Mouse (Mus musculus): Measurements from ENCODE around the gene Pacs2. TPM values are rescaled to one million over a fixed set of nuclear protein-coding genes. Genes with fewer than 3 reads are reported as not detected.

Gene Pacs2
- polyA plus RNA-seq, 1 experiment from 2014 or later = 7.3 TPM

GRCm38 (mm10) chr12:113004993-113005392 lies 9.3 kb upstream of the Pacs2 start:
- Histone ChIP-seq H3K4me2 (ENCODE audit: low read depth, low read length) (no peak overlapping the region), H3K9me3 (ENCODE audit: control insufficient read depth, low read length) (no peaks in the 10 kb centered on the region), H3K4me1 (ENCODE audit: control insufficient read depth, insufficient read depth, low read length) (peaks cover 5% of the 10 kb centered on the region; the same call in 1 of the 2 replicates), H3K27me3 (replicated peaks; ENCODE audit: control insufficient read depth, insufficient read depth, low read length) (no peaks in the 10 kb centered on the region), H3K27ac (ENCODE audit: low read length) (no peak overlapping the region), H3K36me3 (ENCODE audit: control insufficient read depth, insufficient read depth, low read length) (no peaks in the 10 kb centered on the region), H3K4me3 (ENCODE audit: low read length) (no peak overlapping the region), H3K9ac (ENCODE audit: low read depth, low read length) (no peak overlapping the region)
- no peak for ATAC-seq
- 35% methylated on average over 4 of the region's 4 CpGs for WGBS

GRCm38 (mm10) chr12:113011702-113012360 lies 2.5 kb upstream of the Pacs2 start:
- 80% methylated on average over 6 of the region's 6 CpGs for WGBS
- Histone ChIP-seq H3K9me3 (ENCODE audit: control insufficient read depth, low read length) (no peaks in the 10 kb centered on the region), H3K4me1 (ENCODE audit: control insufficient read depth, insufficient read depth, low read length) (peaks cover 30% of the 10 kb centered on the region), H3K4me3 (ENCODE audit: low read length) (no peak overlapping the region), H3K27ac (ENCODE audit: low read length) (no peak overlapping the region; the same call in 1 of the 2 replicates), H3K36me3 (ENCODE audit: control insufficient read depth, insufficient read depth, low read length) (no peaks in the 10 kb centered on the region), H3K9ac (ENCODE audit: low read depth, low read length) (no peak overlapping the region), H3K4me2 (ENCODE audit: low read depth, low read length) (no peak overlapping the region), H3K27me3 (replicated peaks; ENCODE audit: control insufficient read depth, insufficient read depth, low read length) (no peaks in the 10 kb centered on the region)
- no peak for ATAC-seq

DNA sequence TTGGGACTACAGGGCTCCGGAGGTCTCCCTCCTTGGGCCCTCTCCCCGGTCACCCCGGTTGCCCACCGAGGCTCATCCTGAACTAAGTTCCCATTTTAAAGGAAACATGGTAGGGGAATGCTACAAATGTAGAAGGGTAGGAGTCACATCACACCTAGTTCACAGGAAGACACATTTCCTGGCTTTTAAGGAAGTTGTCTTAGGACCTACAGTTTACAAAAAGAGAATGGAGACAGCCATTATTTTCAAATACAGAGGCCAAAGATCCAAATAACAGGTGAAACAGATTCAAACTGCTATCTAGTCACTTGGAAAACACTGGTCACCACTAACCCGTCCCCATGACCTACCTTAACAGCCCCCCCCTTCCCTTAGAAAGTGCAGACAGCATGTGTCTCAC lies 1.9 kb upstream of the Pacs2 start:
- Histone ChIP-seq H3K4me3 (ENCODE audit: low read length) (no peak overlapping the region), H3K27ac (ENCODE audit: low read length) (peak overlapping the region; percentile 94; the same call in 1 of the 2 replicates), H3K36me3 (ENCODE audit: control insufficient read depth, insufficient read depth, low read length) (no peaks in the 10 kb centered on the region), H3K4me1 (ENCODE audit: control insufficient read depth, insufficient read depth, low read length) (peaks cover 35% of the 10 kb centered on the region), H3K9ac (ENCODE audit: low read depth, low read length) (peak overlapping the region; percentile 85; the same call in 1 of the 2 replicates), H3K27me3 (replicated peaks; ENCODE audit: control insufficient read depth, insufficient read depth, low read length) (no peaks in the 10 kb centered on the region), H3K4me2 (ENCODE audit: low read depth, low read length) (no peak overlapping the region), H3K9me3 (ENCODE audit: control insufficient read depth, low read length) (no peaks in the 10 kb centered on the region)
- no peak for ATAC-seq
- WGBS = 88% methylated on average over 5 of the region's 5 CpGs

- peak overlapping the region; percentile 94 for H3K27ac ChIP-seq (ENCODE audit: low read length)
- no peak overlapping the region; the same call in 1 of the 2 replicates for H3K4me2 ChIP-seq (ENCODE audit: low read depth, low read length)
- H3K9ac ChIP-seq (ENCODE audit: low read depth, low read length) = peak overlapping the region; percentile 85
- no peaks in the 10 kb centered on the region for H3K36me3 ChIP-seq (ENCODE audit: control insufficient read depth, insufficient read depth, low read length)
- no peak for ATAC-seq
- H3K9me3 ChIP-seq (ENCODE audit: control insufficient read depth, low read length) = no peaks in the 10 kb centered on the region
- peak overlapping the region; percentile 88; the same call in 1 of the 2 replicates for H3K4me3 ChIP-seq (ENCODE audit: low read length)
- H3K4me1 ChIP-seq (ENCODE audit: control insufficient read depth, insufficient read depth, low read length) = peaks cover 37% of the 10 kb centered on the region
- WGBS = 57% methylated on average over 3 of the region's 3 CpGs
- no peaks in the 10 kb centered on the region for H3K27me3 ChIP-seq (replicated peaks; ENCODE audit: control insufficient read depth, insufficient read depth, low read length)
Measured at GRCm38 (mm10) chr12:113013021-113013491, 1.3 kb upstream of the Pacs2 start.

DNA sequence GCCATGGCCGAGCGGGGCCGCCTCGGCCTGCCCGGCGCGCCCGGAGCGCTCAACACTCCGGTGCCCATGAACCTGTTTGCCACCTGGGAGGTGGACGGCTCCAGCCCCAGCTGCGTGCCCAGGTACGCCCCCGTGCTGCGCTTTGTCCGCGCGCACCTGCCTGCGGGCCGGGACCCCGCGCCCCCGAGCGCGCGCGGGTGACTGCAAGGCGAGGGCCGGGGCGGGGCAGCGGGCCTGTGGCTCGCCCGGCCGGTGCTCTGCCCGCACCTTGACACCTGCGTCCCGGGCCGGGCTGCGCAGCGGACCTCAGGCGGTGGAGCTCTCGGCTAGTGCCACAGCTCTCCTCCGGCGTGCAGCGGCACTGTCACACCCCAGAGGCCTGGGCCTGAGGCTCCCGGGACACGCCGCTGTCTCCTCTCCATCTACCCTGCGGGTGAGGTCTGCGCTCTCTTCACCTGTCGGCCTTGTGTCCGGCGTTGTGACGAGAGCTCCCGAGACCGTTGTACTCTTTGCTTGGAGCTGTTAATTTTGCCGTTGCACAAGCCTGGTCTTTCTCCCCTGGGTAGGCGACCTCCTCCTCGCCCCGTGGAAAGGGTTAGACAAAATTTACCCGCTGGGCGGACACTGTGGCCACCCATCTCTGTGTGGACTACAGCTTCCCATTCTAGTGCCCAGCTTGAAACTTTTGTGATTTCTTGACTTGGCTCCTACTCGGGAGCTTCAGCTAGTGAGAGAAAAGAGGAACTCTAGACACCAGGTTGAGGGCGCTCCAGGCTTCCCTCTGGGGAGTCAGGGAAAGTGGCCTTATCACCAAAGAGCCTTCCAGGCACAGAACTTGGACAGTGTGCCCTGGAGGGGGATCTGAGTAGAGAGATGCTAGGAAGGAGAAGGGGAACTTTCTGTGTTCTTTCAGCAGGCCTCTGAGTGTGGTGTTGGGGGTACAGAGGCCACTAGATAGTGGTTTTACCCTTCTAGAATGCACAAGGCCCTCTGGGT lies 551 bp downstream of the Pacs2 start:
- peak overlapping the region; percentile 86 for H3K4me2 ChIP-seq (ENCODE audit: low read depth, low read length)
- WGBS = under 1% methylated on average over 48 of the region's 64 CpGs

DNA sequence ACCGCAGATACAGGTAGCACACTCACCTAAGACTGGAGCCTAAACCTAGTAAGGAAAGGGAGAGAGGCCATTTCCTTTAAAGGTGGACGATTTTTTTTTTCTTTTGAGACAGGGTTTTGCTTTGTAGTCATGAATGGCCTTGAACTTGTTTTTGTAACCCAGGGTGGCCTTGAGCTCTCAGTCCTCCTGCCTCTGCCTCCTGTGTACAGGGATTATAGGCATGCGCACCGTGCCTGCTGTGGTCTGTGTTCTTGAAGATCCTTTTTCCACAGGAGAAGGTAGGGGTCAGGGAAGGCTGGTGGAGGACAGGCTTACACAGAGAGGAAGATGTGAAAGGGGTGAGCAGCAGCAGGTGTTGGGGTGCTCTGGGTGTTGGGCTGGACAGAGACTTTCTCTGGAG lies 1.6 kb downstream of the Pacs2 start:
- H3K4me3 ChIP-seq (ENCODE audit: low read length) = no peak overlapping the region; the same call in 1 of the 2 replicates
- 72% methylated on average over 4 of the region's 4 CpGs for WGBS
- peak overlapping the region; percentile 89 for H3K9ac ChIP-seq (ENCODE audit: low read depth, low read length)
- H3K4me1 ChIP-seq (ENCODE audit: control insufficient read depth, insufficient read depth, low read length) = peaks cover 43% of the 10 kb centered on the region
- H3K27ac ChIP-seq (ENCODE audit: low read length) = no peak overlapping the region
- H3K27me3 ChIP-seq (replicated peaks; ENCODE audit: control insufficient read depth, insufficient read depth, low read length) = no peaks in the 10 kb centered on the region
- H3K4me2 ChIP-seq (ENCODE audit: low read depth, low read length) = no peak overlapping the region; the same call in 1 of the 2 replicates
- no peaks in the 10 kb centered on the region for H3K9me3 ChIP-seq (ENCODE audit: control insufficient read depth, low read length)
- no peak for ATAC-seq
- no peaks in the 10 kb centered on the region for H3K36me3 ChIP-seq (ENCODE audit: control insufficient read depth, insufficient read depth, low read length)

More for the DNA sequence above, 551 bp downstream of the Pacs2 start:
- Histone ChIP-seq H3K9me3 (ENCODE audit: control insufficient read depth, low read length) (no peaks in the 10 kb centered on the region), H3K27me3 (replicated peaks; ENCODE audit: control insufficient read depth, insufficient read depth, low read length) (no peaks in the 10 kb centered on the region), H3K4me1 (ENCODE audit: control insufficient read depth, insufficient read depth, low read length) (peaks cover 43% of the 10 kb centered on the region), H3K36me3 (ENCODE audit: control insufficient read depth, insufficient read depth, low read length) (no peaks in the 10 kb centered on the region), H3K9ac (ENCODE audit: low read depth, low read length) (peak overlapping the region; percentile 89), H3K27ac (ENCODE audit: low read length) (peak overlapping the region; percentile 80), H3K4me3 (ENCODE audit: low read length) (peak overlapping the region; percentile 88)
- peak; percentile 50 for ATAC-seq

GRCm38 (mm10) chr12:113016976-113017375 lies 2.7 kb downstream of the Pacs2 start:
- ATAC-seq = no peak
- 64% methylated on average over 8 of the region's 8 CpGs for WGBS

GRCm38 (mm10) chr12:113017429-113017984 lies 3.2 kb downstream of the Pacs2 start:
- Histone ChIP-seq H3K4me3 (ENCODE audit: low read length) (no peak overlapping the region), H3K36me3 (ENCODE audit: control insufficient read depth, insufficient read depth, low read length) (no peaks in the 10 kb centered on the region), H3K9ac (ENCODE audit: low read depth, low read length) (no peak overlapping the region), H3K27me3 (replicated peaks; ENCODE audit: control insufficient read depth, insufficient read depth, low read length) (no peaks in the 10 kb centered on the region), H3K4me2 (ENCODE audit: low read depth, low read length) (no peak overlapping the region), H3K9me3 (ENCODE audit: control insufficient read depth, low read length) (no peaks in the 10 kb centered on the region), H3K27ac (ENCODE audit: low read length) (no peak overlapping the region), H3K4me1 (ENCODE audit: control insufficient read depth, insufficient read depth, low read length) (peaks cover 43% of the 10 kb centered on the region)
- no peak for ATAC-seq
- WGBS = 73% methylated on average over 9 of the region's 9 CpGs

More at GRCm38 (mm10) chr12:113016976-113017375, 2.7 kb downstream of the Pacs2 start:
- peak overlapping the region; percentile 6; the same call in 1 of the 2 replicates for H3K9ac ChIP-seq (ENCODE audit: low read depth, low read length)
- no peaks in the 10 kb centered on the region for H3K27me3 ChIP-seq (replicated peaks; ENCODE audit: control insufficient read depth, insufficient read depth, low read length)
- H3K4me2 ChIP-seq (ENCODE audit: low read depth, low read length) = no peak overlapping the region
- H3K4me3 ChIP-seq (ENCODE audit: low read length) = no peak overlapping the region
- H3K36me3 ChIP-seq (ENCODE audit: control insufficient read depth, insufficient read depth, low read length) = no peaks in the 10 kb centered on the region
- H3K9me3 ChIP-seq (ENCODE audit: control insufficient read depth, low read length) = no peaks in the 10 kb centered on the region
- H3K27ac ChIP-seq (ENCODE audit: low read length) = no peak overlapping the region
- peaks cover 43% of the 10 kb centered on the region for H3K4me1 ChIP-seq (ENCODE audit: control insufficient read depth, insufficient read depth, low read length)

- no peak for ATAC-seq
- no peaks in the 10 kb centered on the region for H3K36me3 ChIP-seq (ENCODE audit: control insufficient read depth, insufficient read depth, low read length)
- no peaks in the 10 kb centered on the region for H3K9me3 ChIP-seq (ENCODE audit: control insufficient read depth, low read length)
- H3K4me1 ChIP-seq (ENCODE audit: control insufficient read depth, insufficient read depth, low read length) = peaks cover 31% of the 10 kb centered on the region
- WGBS = 78% methylated on average over 4 of the region's 4 CpGs
- H3K27me3 ChIP-seq (replicated peaks; ENCODE audit: control insufficient read depth, insufficient read depth, low read length) = no peaks in the 10 kb centered on the region
- no peak overlapping the region for H3K9ac ChIP-seq (ENCODE audit: low read depth, low read length)
- no peak overlapping the region for H3K4me3 ChIP-seq (ENCODE audit: low read length)
- no peak overlapping the region for H3K4me2 ChIP-seq (ENCODE audit: low read depth, low read length)
- H3K27ac ChIP-seq (ENCODE audit: low read length) = no peak overlapping the region
Measured at GRCm38 (mm10) chr12:113018763-113019162, 4.5 kb downstream of the Pacs2 start.

All from intestine, embryonic 16.5 days (tissue).